Mouse (Mus musculus) left cerebral cortex, adult 2 months (tissue): ENCODE data around the gene Grid2. TPM values are rescaled to one million over a fixed set of nuclear protein-coding genes. Genes with fewer than 3 reads are reported as not detected.

Experiments
- DNase-seq, 2 experiments: peaks; one replicate each; pipeline ENCODE4 v3.0.0; 2021 to 2022; ENCODE audit warnings: low spot score in 2 of 2, mixed read lengths in 1 of 2; ENCODE audit errors: extremely low spot score in 1 of 2
- H3K27ac ChIP-seq: fragments of 200-600 bp; 2 replicates; pipeline ENCODE4 v1.8.1; 2022
- H3K4me3 ChIP-seq: fragments of 200-600 bp; 2 replicates; pipeline ENCODE4 v1.8.1; 2022
- CTCF ChIP-seq: fragments of 200-600 bp; IDR thresholded peaks from 2 replicates; pipeline ENCODE4 v1.8.1; 2022; ENCODE audit warnings: antibody characterized with exemption, mild to moderate bottlenecking, moderate library complexity
- intact Hi-C: fragments of 180-260 bp; cut with DNase I; formaldehyde crosslinking; loops from one replicate; pipeline ENCODE4 v1.15.1; 2025
- total RNA-seq, 2 experiments: library from RNA; stranded (reverse); gene quantifications; 2 replicates each; pipeline ENCODE4 v1.2.3; 2021

Grid2 gene
- total RNA-seq, 2 experiments from 2014 or later = 18.6 to 18.8 TPM

- TF ChIP-seq CTCF = no peak
- Histone ChIP-seq H3K27ac (no peak overlapping the region), H3K4me3 (no peak overlapping the region)
- intact Hi-C loops = no loop called here
- DNase-seq = no peak
Observed at GRCm38 (mm10) chr6:64730030-64730429, 1474.4 kb downstream of the Grid2 start.

- no peak overlapping the region for H3K4me3 ChIP-seq
- DNase-seq = no peak
- intact Hi-C loops = no loop called here
- no peak for TF ChIP-seq CTCF
- no peak overlapping the region for H3K27ac ChIP-seq
Observed at GRCm38 (mm10) chr6:64730506-64731020, 1474.9 kb downstream of the Grid2 start.

- Histone ChIP-seq H3K4me3 (no peak overlapping the region), H3K27ac (no peak overlapping the region)
- intact Hi-C loops = no loop called here
- no peak for DNase-seq
- no peak for TF ChIP-seq CTCF
Observed at GRCm38 (mm10) chr6:64731126-64731525, 1475.5 kb downstream of the Grid2 start.

- H3K4me3 ChIP-seq = no peak overlapping the region
- intact Hi-C loops = no loop called here
- no peak overlapping the region for H3K27ac ChIP-seq
- DNase-seq = no peak
- no peak for TF ChIP-seq CTCF
Observed at GRCm38 (mm10) chr6:64731621-64732320, 1476.1 kb downstream of the Grid2 start.

- Histone ChIP-seq H3K27ac (no peak overlapping the region), H3K4me3 (no peak overlapping the region)
- DNase-seq = no peak
- intact Hi-C loops = no loop called here
- TF ChIP-seq CTCF = no peak
Observed at GRCm38 (mm10) chr6:64733311-64733710, 1477.6 kb downstream of the Grid2 start.

GRCm38 (mm10) chr6:64734441-64735320, 1479.0 kb downstream of the Grid2 start:
- Histone ChIP-seq H3K4me3 (peak overlapping the region; percentile 43), H3K27ac (no peak overlapping the region)
- TF ChIP-seq CTCF = no peak
- DNase-seq = peak in 1 of 2 experiments; percentile 12
- intact Hi-C loops = no loop called here

GRCm38 (mm10) chr6:64736317-64736716, 1480.6 kb downstream of the Grid2 start:
- Histone ChIP-seq H3K4me3 (no peak overlapping the region), H3K27ac (no peak overlapping the region)
- TF ChIP-seq CTCF = no peak
- DNase-seq = no peak
- intact Hi-C loops = no loop called here

- DNase-seq = no peak
- Histone ChIP-seq H3K27ac (no peak overlapping the region), H3K4me3 (no peak overlapping the region)
- intact Hi-C loops = no loop called here
- no peak for TF ChIP-seq CTCF
Observed at GRCm38 (mm10) chr6:64742915-64743489, 1487.3 kb downstream of the Grid2 start.
